Mouse (Mus musculus): ENCODE data around the gene Lrp5. TPM values are rescaled to one million over a fixed set of nuclear protein-coding genes. Genes with fewer than 3 reads are reported as not detected.
"Not testable (repeated sequence)": the region's sequence is repeated elsewhere in the genome, so short reads cannot be mapped to it uniquely, and the experiment has no call there.

The Lrp5 gene
- polyA plus RNA-seq, 1 experiment from 2014 or later: 2.6 TPM

DNA sequence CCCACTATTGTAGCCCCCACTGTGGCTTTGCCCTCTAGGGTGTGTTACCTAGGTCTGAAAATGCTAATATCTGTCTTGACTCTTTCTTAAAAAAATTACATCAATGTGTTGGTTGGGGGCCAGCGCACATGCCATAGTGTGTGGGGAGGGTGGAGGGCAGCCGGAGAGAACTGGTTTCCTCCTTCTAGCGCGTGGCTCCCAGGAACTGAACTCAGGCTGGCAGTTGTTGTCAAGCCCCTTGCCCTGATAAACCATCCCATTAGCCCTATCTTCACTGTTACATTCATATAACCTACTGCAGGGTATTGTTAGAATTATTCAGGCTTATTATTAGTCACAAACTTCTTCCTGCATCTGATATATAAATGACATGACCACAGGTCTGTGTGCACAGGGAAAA is 96.4 kb downstream of the Lrp5 start:
- Histone ChIP-seq H3K27me3 (ENCODE audit: control insufficient read depth, insufficient read depth, low read length) (no peaks in the 10 kb centered on the region), H3K36me3 (ENCODE audit: control insufficient read depth, insufficient read depth, low read length) (peaks cover 35% of the 10 kb centered on the region), H3K9ac (ENCODE audit: low read length) (no peak overlapping the region)

DNA sequence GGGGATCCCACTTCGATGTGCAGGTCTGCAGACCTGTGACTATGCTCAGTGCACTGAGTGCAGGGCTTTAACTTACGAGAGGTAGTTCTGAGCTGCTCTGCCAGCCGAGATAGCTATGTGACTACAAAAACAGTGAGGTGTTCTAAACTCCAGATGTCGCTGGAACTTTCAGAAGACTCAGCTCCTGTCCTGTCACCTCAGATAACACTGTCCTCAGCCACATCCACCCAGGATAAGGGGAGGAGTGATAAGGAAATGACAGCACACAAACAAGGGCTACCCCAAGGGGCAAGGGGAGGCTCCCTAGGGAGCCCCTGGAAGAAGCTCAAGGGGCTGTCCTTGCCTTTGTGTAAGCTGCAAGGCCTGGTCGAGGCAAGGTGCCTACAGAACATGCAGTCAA is 96.8 kb downstream of the Lrp5 start:
- H3K27me3 ChIP-seq (ENCODE audit: control insufficient read depth, insufficient read depth, low read length): no peaks in the 10 kb centered on the region
- peaks cover 35% of the 10 kb centered on the region for H3K36me3 ChIP-seq (ENCODE audit: control insufficient read depth, insufficient read depth, low read length)
- no peak overlapping the region for H3K4me3 ChIP-seq (ENCODE audit: low read depth, low read length)
- H3K9ac ChIP-seq (ENCODE audit: low read length): no peak overlapping the region
- DNase-seq (ENCODE audit: low spot score) (no peak), ATAC-seq (ENCODE audit: low FRiP score, low TSS enrichment) (no peak)
- no peaks in the 10 kb centered on the region for H3K9me3 ChIP-seq (ENCODE audit: control insufficient read depth, low read length)
- no peaks in the 10 kb centered on the region for H3K4me1 ChIP-seq (replicated peaks; ENCODE audit: control insufficient read depth, insufficient read depth)
- 88% methylated on average over 5 of the region's 5 CpGs for WGBS
- H3K27ac ChIP-seq (replicated peaks): no peak overlapping the region
- no peak for TF ChIP-seq CTCF (IDR thresholded peaks at IDR 0.05; ENCODE audit: low read depth)
- TF ChIP-seq EP300 (optimal IDR thresholded peaks at IDR 0.05): no peak
- no peak overlapping the region for H3K4me2 ChIP-seq (replicated peaks; ENCODE audit: low read depth)

More for the DNA sequence above, 96.4 kb downstream of the Lrp5 start:
- 93% methylated on average over 4 of the region's 4 CpGs for WGBS
- TF ChIP-seq CTCF (IDR thresholded peaks at IDR 0.05; ENCODE audit: low read depth) (no peak), EP300 (optimal IDR thresholded peaks at IDR 0.05) (no peak)
- Histone ChIP-seq H3K9me3 (ENCODE audit: control insufficient read depth, low read length) (no peaks in the 10 kb centered on the region), H3K27ac (replicated peaks) (no peak overlapping the region), H3K4me2 (replicated peaks; ENCODE audit: low read depth) (no peak overlapping the region), H3K4me1 (replicated peaks; ENCODE audit: control insufficient read depth, insufficient read depth) (no peaks in the 10 kb centered on the region), H3K4me3 (ENCODE audit: low read depth, low read length) (no peak overlapping the region)
- ATAC-seq (ENCODE audit: low FRiP score, low TSS enrichment): no peak
- DNase-seq (ENCODE audit: low spot score): no peak

DNA sequence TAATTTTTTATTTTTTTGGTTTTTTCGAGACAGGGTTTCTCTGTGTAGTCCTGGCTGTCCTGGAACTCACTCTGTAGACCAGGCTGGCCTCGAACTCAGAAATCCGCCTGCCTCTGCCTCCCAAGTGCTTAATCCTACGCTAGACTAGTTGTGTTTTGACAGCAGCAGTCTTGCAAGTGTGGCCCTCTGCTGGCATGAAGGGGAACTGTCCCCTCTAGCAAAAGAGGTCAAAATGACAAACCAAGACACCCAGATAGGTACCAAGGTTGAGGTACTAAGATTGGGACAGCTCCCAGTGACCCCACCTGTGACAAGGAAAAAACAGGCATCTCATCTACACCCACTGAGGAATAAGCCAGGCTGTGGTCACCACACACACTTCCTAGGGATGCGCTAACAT is 98.6 kb downstream of the Lrp5 start:
- peak; percentile 67 for TF ChIP-seq CTCF (IDR thresholded peaks at IDR 0.05; ENCODE audit: low read depth)
- 98% methylated on average over 5 of the region's 5 CpGs for WGBS
- H3K36me3 ChIP-seq (ENCODE audit: control insufficient read depth, insufficient read depth, low read length): peaks cover 28% of the 10 kb centered on the region
- not testable (repeated sequence) for H3K9ac ChIP-seq (ENCODE audit: low read length); ATAC-seq (ENCODE audit: low FRiP score, low TSS enrichment); H3K27ac ChIP-seq (replicated peaks); H3K4me3 ChIP-seq (ENCODE audit: low read depth, low read length); H3K4me1 ChIP-seq (replicated peaks; ENCODE audit: control insufficient read depth, insufficient read depth); DNase-seq (ENCODE audit: low spot score); H3K4me2 ChIP-seq (replicated peaks; ENCODE audit: low read depth); H3K9me3 ChIP-seq (ENCODE audit: control insufficient read depth, low read length); H3K27me3 ChIP-seq (ENCODE audit: control insufficient read depth, insufficient read depth, low read length)

- TF ChIP-seq EP300 (optimal IDR thresholded peaks at IDR 0.05): no peak
- TF ChIP-seq CTCF (IDR thresholded peaks at IDR 0.05; ENCODE audit: low read depth): peak; percentile 84
- Histone ChIP-seq H3K4me3 (ENCODE audit: low read depth, low read length) (no peak overlapping the region), H3K27me3 (ENCODE audit: control insufficient read depth, insufficient read depth, low read length) (no peaks in the 10 kb centered on the region), H3K36me3 (ENCODE audit: control insufficient read depth, insufficient read depth, low read length) (peaks cover 23% of the 10 kb centered on the region), H3K9me3 (ENCODE audit: control insufficient read depth, low read length) (no peaks in the 10 kb centered on the region), H3K27ac (replicated peaks) (no peak overlapping the region), H3K4me1 (replicated peaks; ENCODE audit: control insufficient read depth, insufficient read depth) (no peaks in the 10 kb centered on the region), H3K9ac (ENCODE audit: low read length) (no peak overlapping the region), H3K4me2 (replicated peaks; ENCODE audit: low read depth) (no peak overlapping the region)
- DNase-seq (ENCODE audit: low spot score): peak; percentile 70
- 56% methylated on average over 1 of the region's 1 CpGs for WGBS
- ATAC-seq (ENCODE audit: low FRiP score, low TSS enrichment): peak; percentile 69
Measured at GRCm38 (mm10) chr19:3586540-3586939, 99.8 kb downstream of the Lrp5 start.

- H3K27me3 ChIP-seq (ENCODE audit: control insufficient read depth, insufficient read depth, low read length): no peaks in the 10 kb centered on the region
- no peak overlapping the region for H3K4me2 ChIP-seq (replicated peaks; ENCODE audit: low read depth)
- no peak for DNase-seq (ENCODE audit: low spot score)
- TF ChIP-seq EP300 (optimal IDR thresholded peaks at IDR 0.05): no peak
- no peak for TF ChIP-seq CTCF (IDR thresholded peaks at IDR 0.05; ENCODE audit: low read depth)
- H3K9ac ChIP-seq (ENCODE audit: low read length): no peak overlapping the region
- no peaks in the 10 kb centered on the region for H3K4me1 ChIP-seq (replicated peaks; ENCODE audit: control insufficient read depth, insufficient read depth)
- no peak overlapping the region for H3K27ac ChIP-seq (replicated peaks)
- WGBS: 84% methylated on average over 9 of the region's 9 CpGs
- ATAC-seq (ENCODE audit: low FRiP score, low TSS enrichment): peak; percentile 3; the same call in 1 of the 2 replicates
- H3K36me3 ChIP-seq (ENCODE audit: control insufficient read depth, insufficient read depth, low read length): peaks cover 18% of the 10 kb centered on the region
- H3K4me3 ChIP-seq (ENCODE audit: low read depth, low read length): no peak overlapping the region
- no peaks in the 10 kb centered on the region for H3K9me3 ChIP-seq (ENCODE audit: control insufficient read depth, low read length)
Measured at GRCm38 (mm10) chr19:3586026-3586425, 100.3 kb downstream of the Lrp5 start.

- no peaks in the 10 kb centered on the region for H3K27me3 ChIP-seq (ENCODE audit: control insufficient read depth, insufficient read depth, low read length)
- no peak overlapping the region for H3K4me2 ChIP-seq (replicated peaks; ENCODE audit: low read depth)
- H3K36me3 ChIP-seq (ENCODE audit: control insufficient read depth, insufficient read depth, low read length): 0 out of 2 replicates have a peak, but pooled peaks cover 3% of the 10 kb centered on the region
- TF ChIP-seq CTCF (IDR thresholded peaks at IDR 0.05; ENCODE audit: low read depth) (peak; percentile 78), EP300 (optimal IDR thresholded peaks at IDR 0.05) (no peak)
- no peak overlapping the region for H3K27ac ChIP-seq (replicated peaks)
- 29% methylated on average over 7 of the region's 7 CpGs for WGBS
- DNase-seq (ENCODE audit: low spot score) (peak; percentile 67), ATAC-seq (ENCODE audit: low FRiP score, low TSS enrichment) (no peak)
- H3K4me3 ChIP-seq (ENCODE audit: low read depth, low read length): no peak overlapping the region
- H3K9ac ChIP-seq (ENCODE audit: low read length): no peak overlapping the region
- no peaks in the 10 kb centered on the region for H3K9me3 ChIP-seq (ENCODE audit: control insufficient read depth, low read length)
- no peaks in the 10 kb centered on the region for H3K4me1 ChIP-seq (replicated peaks; ENCODE audit: control insufficient read depth, insufficient read depth)
Measured at GRCm38 (mm10) chr19:3581326-3581725, 105.0 kb downstream of the Lrp5 start.
